Mouse (Mus musculus): ENCODE results near the gene Actrt2. TPM values are rescaled to one million over a fixed set of nuclear protein-coding genes. Genes with fewer than 3 reads are reported as not detected.

The Actrt2 gene
- polyA plus RNA-seq, 1 experiment from 2014 or later = not detected

DNA sequence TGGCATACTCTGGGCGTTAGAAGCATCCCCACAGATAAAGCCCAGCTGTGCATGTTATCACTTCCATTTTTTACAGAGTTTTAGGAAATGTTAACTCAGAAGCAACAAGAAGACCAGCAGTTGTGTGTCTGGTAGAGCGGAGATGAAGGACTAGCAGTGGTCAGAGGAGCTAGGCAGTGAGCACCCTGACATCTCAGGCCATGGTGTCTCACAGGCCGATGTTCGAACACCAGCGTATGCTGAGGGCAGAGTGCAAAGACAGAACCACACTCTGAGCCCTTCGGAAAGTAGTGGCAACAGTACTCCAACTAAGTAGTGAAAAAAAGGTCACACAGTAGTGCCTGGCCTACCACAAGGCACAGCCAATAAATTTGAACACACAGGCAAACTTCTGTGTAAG, 32.8 kb upstream of the Actrt2 start:
- Histone ChIP-seq H3K36me3 (no peaks in the 10 kb centered on the region), H3K4me1 (peaks cover 44% of the 10 kb centered on the region), H3K9me3 (no peaks in the 10 kb centered on the region), H3K27ac (0 out of 2 replicates have a peak overlapping the region, but pooled peaks have one; percentile 29), H3K4me3 (no peak overlapping the region), H3K27me3 (ENCODE audit: insufficient read depth, poor library complexity, severe bottlenecking) (peaks cover 36% of the 10 kb centered on the region; the same call in 1 of the 2 replicates)
- DNase-seq (ENCODE audit: low spot score) = peak; percentile 73
- WGBS = 89% methylated on average over 6 of the region's 6 CpGs

- peaks cover 44% of the 10 kb centered on the region for H3K4me1 ChIP-seq
- H3K27me3 ChIP-seq (ENCODE audit: insufficient read depth, poor library complexity, severe bottlenecking) = peaks cover 25% of the 10 kb centered on the region; the same call in 1 of the 2 replicates
- H3K4me3 ChIP-seq = no peak overlapping the region
- H3K36me3 ChIP-seq = no peaks in the 10 kb centered on the region
- no peaks in the 10 kb centered on the region for H3K9me3 ChIP-seq
- DNase-seq (ENCODE audit: low spot score) = peak; percentile 72
- 0 out of 2 replicates have a peak overlapping the region, but pooled peaks have one; percentile 5 for H3K27ac ChIP-seq
- WGBS = 61% methylated on average over 8 of the region's 8 CpGs
Measured at GRCm38 (mm10) chr4:154699236-154699635, 31.6 kb upstream of the Actrt2 start.

DNA sequence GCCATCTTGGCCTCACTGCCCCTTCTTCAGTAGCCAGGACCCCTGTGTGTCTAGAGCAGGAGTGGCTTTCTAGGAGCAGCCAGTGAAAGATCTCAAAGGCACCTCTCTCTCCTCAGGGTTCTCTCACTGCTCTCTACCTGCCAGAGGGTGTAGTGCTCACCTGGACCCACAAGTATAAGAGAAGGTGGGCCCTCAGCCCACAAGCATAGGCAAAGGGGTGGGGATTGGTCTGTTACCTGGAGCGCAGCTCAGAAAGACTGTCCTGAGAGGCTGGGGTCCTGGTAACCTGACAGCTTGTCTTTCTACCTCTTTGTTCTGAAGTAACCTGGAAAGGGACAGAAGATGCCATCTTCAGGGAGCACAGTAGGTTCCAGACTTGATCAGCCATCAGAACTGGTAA, 31.0 kb upstream of the Actrt2 start:
- peak; percentile 64 for DNase-seq (ENCODE audit: low spot score)
- Histone ChIP-seq H3K27ac (no peak overlapping the region), H3K4me3 (no peak overlapping the region), H3K36me3 (no peaks in the 10 kb centered on the region), H3K9me3 (no peaks in the 10 kb centered on the region), H3K4me1 (peaks cover 44% of the 10 kb centered on the region), H3K27me3 (ENCODE audit: insufficient read depth, poor library complexity, severe bottlenecking) (peaks cover 21% of the 10 kb centered on the region)
- 92% methylated on average over 1 of the region's 1 CpGs for WGBS

DNA sequence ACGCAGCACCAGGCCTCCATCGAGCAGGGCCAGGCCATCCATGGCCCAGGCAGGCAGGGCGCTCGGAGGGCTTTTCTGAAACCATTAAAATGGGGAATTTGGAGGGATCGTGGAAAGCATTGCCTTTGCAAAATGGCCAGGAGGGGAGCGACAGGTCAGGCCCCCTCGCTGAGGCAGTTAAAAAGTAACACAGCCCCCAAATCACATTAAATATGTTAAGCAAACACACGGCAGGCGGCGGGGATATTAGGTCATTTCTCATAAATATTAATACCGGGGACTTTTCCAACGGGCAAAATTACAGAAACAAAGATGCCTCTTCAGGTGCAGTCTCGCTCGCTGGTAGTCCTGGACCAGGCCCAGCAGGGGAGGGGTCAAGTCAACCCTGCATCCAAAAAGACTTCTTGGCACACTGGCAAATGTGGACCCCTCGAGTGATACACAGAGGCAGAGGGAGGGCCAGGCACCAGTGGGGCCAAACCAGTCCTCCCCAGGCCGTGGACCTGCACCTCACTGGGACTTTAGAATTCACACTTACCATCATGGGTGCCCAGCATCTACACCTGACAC, 30.4 kb upstream of the Actrt2 start:
- H3K36me3 ChIP-seq = no peaks in the 10 kb centered on the region
- H3K9me3 ChIP-seq = no peaks in the 10 kb centered on the region
- no peak overlapping the region for H3K4me3 ChIP-seq
- WGBS = 81% methylated on average over 16 of the region's 16 CpGs
- peak; percentile 61 for DNase-seq (ENCODE audit: low spot score)
- H3K27ac ChIP-seq = no peak overlapping the region
- H3K27me3 ChIP-seq (ENCODE audit: insufficient read depth, poor library complexity, severe bottlenecking) = peaks cover 16% of the 10 kb centered on the region
- H3K4me1 ChIP-seq = peaks cover 44% of the 10 kb centered on the region

DNA sequence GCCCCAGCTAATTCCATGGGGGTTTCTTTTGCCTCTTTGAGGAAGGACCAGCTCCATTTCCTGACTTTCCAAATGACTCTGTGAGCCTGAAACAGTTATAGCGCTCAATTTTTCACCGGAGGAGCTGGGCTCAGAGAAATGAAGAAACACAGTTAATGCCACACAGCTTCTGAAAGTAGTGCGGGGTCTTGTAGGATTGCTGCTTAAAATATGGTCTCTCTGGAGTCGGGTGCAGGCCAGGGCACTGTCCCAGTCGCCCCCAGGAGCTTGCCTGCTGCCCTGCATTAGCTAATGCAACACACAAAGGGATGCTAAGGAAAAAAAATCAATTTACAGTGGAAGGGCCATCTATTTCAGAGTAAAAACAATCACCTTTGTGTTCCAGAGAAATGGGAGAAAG, 29.8 kb upstream of the Actrt2 start:
- H3K4me3 ChIP-seq = no peak overlapping the region
- H3K9me3 ChIP-seq = no peaks in the 10 kb centered on the region
- no peak overlapping the region for H3K27ac ChIP-seq
- peak; percentile 70 for DNase-seq (ENCODE audit: low spot score)
- H3K36me3 ChIP-seq = no peaks in the 10 kb centered on the region
- H3K4me1 ChIP-seq = peaks cover 44% of the 10 kb centered on the region
- H3K27me3 ChIP-seq (ENCODE audit: insufficient read depth, poor library complexity, severe bottlenecking) = peaks cover 10% of the 10 kb centered on the region
- 78% methylated on average over 5 of the region's 5 CpGs for WGBS

GRCm38 (mm10) chr4:154696552-154696951, 28.9 kb upstream of the Actrt2 start:
- DNase-seq (ENCODE audit: low spot score) = no peak
- H3K4me1 ChIP-seq = peaks cover 39% of the 10 kb centered on the region
- peaks cover 10% of the 10 kb centered on the region for H3K27me3 ChIP-seq (ENCODE audit: insufficient read depth, poor library complexity, severe bottlenecking)
- H3K9me3 ChIP-seq = no peaks in the 10 kb centered on the region
- H3K4me3 ChIP-seq = no peak overlapping the region
- H3K27ac ChIP-seq = peak overlapping the region; percentile 31; the same call in 1 of the 2 replicates
- H3K36me3 ChIP-seq = no peaks in the 10 kb centered on the region
- 70% methylated on average over 5 of the region's 5 CpGs for WGBS

GRCm38 (mm10) chr4:154696146-154696545, 28.5 kb upstream of the Actrt2 start:
- H3K27me3 ChIP-seq (ENCODE audit: insufficient read depth, poor library complexity, severe bottlenecking) = peaks cover 10% of the 10 kb centered on the region
- peak overlapping the region; percentile 31; the same call in 1 of the 2 replicates for H3K27ac ChIP-seq
- no peaks in the 10 kb centered on the region for H3K9me3 ChIP-seq
- H3K4me3 ChIP-seq = no peak overlapping the region
- DNase-seq (ENCODE audit: low spot score) = no peak
- H3K36me3 ChIP-seq = no peaks in the 10 kb centered on the region
- 6% methylated on average over 4 of the region's 4 CpGs for WGBS
- peaks cover 35% of the 10 kb centered on the region for H3K4me1 ChIP-seq

DNA sequence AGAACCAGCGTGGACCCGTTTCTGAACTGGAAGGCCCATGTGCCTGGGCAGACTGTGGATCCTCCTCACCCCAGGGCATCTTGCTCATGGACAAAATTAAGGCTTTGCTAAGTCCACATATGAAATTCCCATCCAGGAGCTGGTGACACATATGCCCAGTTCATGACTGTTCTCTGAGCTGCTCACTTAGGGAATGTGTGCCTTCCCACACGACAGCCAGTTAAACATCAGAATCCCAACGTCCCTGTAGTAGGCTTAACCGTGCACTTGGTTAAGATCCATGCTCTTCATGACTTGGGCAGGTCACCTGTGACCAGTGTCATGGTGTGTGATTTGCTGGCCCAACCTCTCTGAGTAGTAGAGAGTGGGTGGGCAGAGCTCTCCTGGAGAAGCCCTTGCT, 26.7 kb upstream of the Actrt2 start:
- Histone ChIP-seq H3K4me1 (peaks cover 22% of the 10 kb centered on the region), H3K36me3 (no peaks in the 10 kb centered on the region), H3K9me3 (no peaks in the 10 kb centered on the region), H3K27ac (no peak overlapping the region), H3K4me3 (no peak overlapping the region), H3K27me3 (ENCODE audit: insufficient read depth, poor library complexity, severe bottlenecking) (peaks cover 10% of the 10 kb centered on the region)
- 87% methylated on average over 5 of the region's 5 CpGs for WGBS
- DNase-seq (ENCODE audit: low spot score) = no peak

DNA sequence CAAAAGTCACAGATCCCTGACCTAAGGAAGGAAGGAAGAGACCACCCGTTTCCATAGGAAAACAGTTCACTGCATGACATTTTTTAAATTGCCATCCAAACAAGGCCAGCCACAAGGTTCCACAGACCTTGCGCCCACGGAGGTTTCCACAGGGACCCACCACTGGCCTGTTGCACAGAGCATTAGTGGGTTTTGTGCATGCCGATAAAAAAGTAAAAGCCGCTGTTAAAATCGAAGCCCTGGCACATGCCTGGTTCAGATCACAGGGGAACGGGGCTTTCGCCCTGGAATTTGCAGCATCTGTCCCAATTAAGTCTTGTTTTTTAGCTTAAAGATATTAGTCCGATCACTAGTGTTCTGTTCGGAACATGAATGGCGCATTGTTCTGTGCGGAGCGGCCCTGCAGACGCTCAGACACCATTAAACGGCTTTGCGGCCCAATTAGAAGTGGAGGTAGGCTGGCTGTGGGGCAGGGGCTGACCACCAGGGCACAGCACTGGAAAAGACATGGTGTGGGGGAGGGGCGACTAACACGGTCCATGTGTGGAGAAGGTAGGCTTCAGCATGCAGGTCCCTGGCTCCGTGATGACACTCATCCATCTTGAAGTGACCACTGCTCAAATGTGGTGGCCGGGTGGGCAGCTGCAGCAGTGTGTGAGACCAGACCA, 25.8 kb upstream of the Actrt2 start:
- DNase-seq (ENCODE audit: low spot score) = no peak
- 75% methylated on average over 20 of the region's 20 CpGs for WGBS
- H3K36me3 ChIP-seq = no peaks in the 10 kb centered on the region
- no peak overlapping the region for H3K27ac ChIP-seq
- H3K4me3 ChIP-seq = no peak overlapping the region
- H3K27me3 ChIP-seq (ENCODE audit: insufficient read depth, poor library complexity, severe bottlenecking) = peaks cover 5% of the 10 kb centered on the region
- no peaks in the 10 kb centered on the region for H3K9me3 ChIP-seq
- peaks cover 18% of the 10 kb centered on the region for H3K4me1 ChIP-seq

DNA sequence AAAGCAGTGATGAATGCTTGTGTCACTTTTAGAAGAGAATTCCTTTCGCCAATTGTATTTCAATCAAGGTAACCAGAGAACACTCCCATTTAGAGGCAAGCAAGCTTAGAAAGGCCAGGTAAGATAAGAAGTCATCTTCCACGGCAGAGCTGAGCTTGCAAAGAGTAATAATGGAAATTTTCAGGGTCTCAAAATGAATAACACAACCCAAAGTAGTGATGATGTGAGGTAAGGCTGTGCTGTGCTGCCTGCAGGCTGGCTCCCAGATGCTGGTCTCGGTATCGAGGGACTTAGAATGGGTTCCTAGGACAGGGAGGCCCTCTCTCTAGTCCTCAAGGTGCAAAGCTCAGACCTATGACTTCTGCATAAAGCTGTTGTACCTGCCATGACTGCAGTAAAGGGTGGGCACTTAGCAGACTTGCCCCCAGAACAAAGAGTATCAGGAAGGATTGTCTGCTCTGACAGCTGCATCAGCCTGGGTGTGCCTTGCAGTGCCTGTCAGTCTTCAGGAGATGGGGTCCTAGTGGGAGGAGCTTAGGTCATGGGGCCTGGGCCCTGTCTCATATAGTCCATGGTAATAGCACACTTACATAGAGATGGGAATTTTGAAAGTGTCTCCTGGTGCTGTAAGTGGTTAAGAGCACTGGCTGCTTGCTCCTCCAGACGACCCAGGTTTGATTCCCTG, 15.5 kb upstream of the Actrt2 start:
- Histone ChIP-seq H3K27me3 (ENCODE audit: insufficient read depth, poor library complexity, severe bottlenecking) (peaks cover 26% of the 10 kb centered on the region), H3K4me3 (no peak overlapping the region), H3K36me3 (no peaks in the 10 kb centered on the region), H3K27ac (no peak overlapping the region), H3K9me3 (no peaks in the 10 kb centered on the region), H3K4me1 (no peaks in the 10 kb centered on the region)
- 77% methylated on average over 5 of the region's 5 CpGs for WGBS
- DNase-seq (ENCODE audit: low spot score) = no peak

GRCm38 (mm10) chr4:154682311-154682710, 14.6 kb upstream of the Actrt2 start:
- Histone ChIP-seq H3K9me3 (no peaks in the 10 kb centered on the region), H3K4me1 (no peaks in the 10 kb centered on the region), H3K27ac (no peak overlapping the region), H3K36me3 (no peaks in the 10 kb centered on the region), H3K4me3 (no peak overlapping the region), H3K27me3 (ENCODE audit: insufficient read depth, poor library complexity, severe bottlenecking) (peaks cover 30% of the 10 kb centered on the region)
- WGBS = 56% methylated on average over 14 of the region's 14 CpGs
- DNase-seq (ENCODE audit: low spot score) = no peak

GRCm38 (mm10) chr4:154675441-154676000, 7.9 kb upstream of the Actrt2 start:
- Histone ChIP-seq H3K36me3 (no peaks in the 10 kb centered on the region), H3K27me3 (ENCODE audit: insufficient read depth, poor library complexity, severe bottlenecking) (peaks cover 78% of the 10 kb centered on the region), H3K9me3 (no peaks in the 10 kb centered on the region), H3K4me3 (no peak overlapping the region), H3K27ac (no peak overlapping the region), H3K4me1 (no peaks in the 10 kb centered on the region)
- WGBS = 70% methylated on average over 10 of the region's 10 CpGs
- DNase-seq (ENCODE audit: low spot score) = no peak

- DNase-seq (ENCODE audit: low spot score) = no peak
- peaks cover 78% of the 10 kb centered on the region for H3K27me3 ChIP-seq (ENCODE audit: insufficient read depth, poor library complexity, severe bottlenecking)
- no peaks in the 10 kb centered on the region for H3K36me3 ChIP-seq
- no peak overlapping the region for H3K27ac ChIP-seq
- 48% methylated on average over 15 of the region's 15 CpGs for WGBS
- H3K4me1 ChIP-seq = no peaks in the 10 kb centered on the region
- no peak overlapping the region for H3K4me3 ChIP-seq
- H3K9me3 ChIP-seq = no peaks in the 10 kb centered on the region
Measured at GRCm38 (mm10) chr4:154674966-154675365, 7.3 kb upstream of the Actrt2 start.
